Mouse (Mus musculus) inflammation-experienced regulatory T-cells, adult 6 months (primary cell): ENCODE data around the gene Kmt2c. TPM values are rescaled to one million over a fixed set of nuclear protein-coding genes. Genes with fewer than 3 reads are reported as not detected.

ENCODE experiments used
- ATAC-seq: one replicate; pipeline ENCODE4 v1.8.0; 2017
- polyA plus RNA-seq, 3 experiments: library from polyadenylated mRNA; unstranded; fragments of 100-300 nt; shearing (Covaris generic); gene quantifications; one replicate each; pipeline ENCODE4 v1.2.1; 2017

Kmt2c gene
- polyA plus RNA-seq, 3 experiments from 2014 or later = 16.8 to 34.9 (median 34.9) TPM

DNA sequence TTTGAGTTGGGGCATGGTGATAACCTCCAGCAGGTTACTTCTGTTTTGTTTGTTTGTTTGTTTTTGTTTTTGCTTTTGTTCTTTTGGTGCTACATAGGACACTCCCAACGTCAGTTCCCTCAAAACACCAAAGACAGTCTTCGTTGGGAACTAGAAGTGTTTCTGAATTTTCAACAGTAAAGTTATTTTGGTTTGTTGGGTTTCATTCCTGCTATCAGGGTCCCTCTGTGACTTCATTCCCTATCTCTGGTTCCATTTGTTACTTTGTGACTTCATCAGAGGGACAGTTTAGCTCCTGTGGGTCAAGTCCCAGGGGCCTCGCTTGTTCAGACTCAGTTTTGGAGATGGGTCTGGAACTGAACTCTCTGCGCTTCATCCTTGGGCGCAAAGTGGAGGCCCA is 17.2 kb upstream of the Kmt2c start, which contains the start of gene Cct8l1:
Gene Cct8l1 (plus strand): TSS at position 301 of the 400 bp plus-strand sequence.
- no peak for ATAC-seq

DNA sequence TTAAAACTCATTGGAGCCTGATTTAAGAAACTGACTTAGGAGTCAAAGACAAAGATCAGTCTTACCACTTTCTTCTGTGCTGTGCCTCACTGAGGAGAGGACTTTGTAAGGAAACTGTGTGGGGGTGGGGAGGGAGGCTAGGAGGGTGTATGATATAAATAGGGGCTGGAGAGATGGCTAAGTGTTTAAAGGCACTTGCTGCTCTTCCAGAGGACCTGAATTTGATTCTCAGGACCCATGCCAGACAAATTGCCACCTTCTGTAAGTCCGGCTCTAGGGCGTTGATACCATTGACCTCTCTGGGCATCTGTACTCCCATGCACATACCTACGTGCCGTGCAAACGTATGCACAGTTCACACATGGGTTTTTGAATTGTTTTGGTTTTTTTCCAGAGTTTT is 7.5 kb upstream of the Kmt2c start:
- no peak for ATAC-seq

GRCm38 (mm10) chr5:25500686-25501085 is 2.1 kb upstream of the Kmt2c start:
- ATAC-seq = no peak

- ATAC-seq = peak; percentile 69
Observed at GRCm38 (mm10) chr5:25499423-25500398, 1.1 kb upstream of the Kmt2c start.

GRCm38 (mm10) chr5:25498821-25499422 is 339 bp upstream of the Kmt2c start:
- peak; percentile 47 for ATAC-seq

- peak; percentile 1 for ATAC-seq
Observed at GRCm38 (mm10) chr5:25497720-25498345, 750 bp downstream of the Kmt2c start.

DNA sequence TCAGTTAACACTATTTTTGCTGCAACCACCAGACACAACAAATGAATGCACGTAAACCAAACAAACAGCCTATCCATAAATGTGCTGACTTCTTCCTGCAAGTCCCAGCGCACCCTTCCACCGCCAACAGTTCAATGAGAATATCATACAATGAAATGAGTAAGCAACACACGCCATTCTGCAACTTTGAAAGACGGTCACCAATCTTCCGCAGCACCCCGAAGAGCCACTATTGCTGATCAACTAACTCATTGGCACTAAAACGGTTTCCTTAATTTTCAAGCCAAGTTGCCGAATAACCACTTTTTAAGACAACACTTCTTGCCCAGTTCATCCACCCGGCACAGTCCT is 1.2 kb downstream of the Kmt2c start:
- no peak for ATAC-seq

DNA sequence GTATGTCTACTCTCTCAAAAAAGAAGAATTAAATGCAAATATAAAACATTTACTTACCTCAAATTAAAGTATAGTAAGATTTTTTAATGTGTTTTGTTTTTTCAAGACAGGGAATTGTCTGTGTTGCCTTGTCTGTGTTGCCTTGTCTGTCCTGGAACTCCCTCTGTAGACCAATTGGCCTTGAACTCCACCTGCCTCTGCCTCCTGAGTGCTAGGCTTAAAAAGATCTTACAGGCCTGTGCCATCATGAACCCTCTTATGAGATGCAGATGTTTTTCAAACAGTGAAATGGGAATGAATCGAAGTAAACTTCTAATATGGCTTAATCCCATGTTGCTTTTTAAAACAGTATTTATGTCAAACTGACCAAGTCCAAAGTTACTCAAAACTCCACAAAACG is 1.9 kb downstream of the Kmt2c start:
- ATAC-seq = no peak

DNA sequence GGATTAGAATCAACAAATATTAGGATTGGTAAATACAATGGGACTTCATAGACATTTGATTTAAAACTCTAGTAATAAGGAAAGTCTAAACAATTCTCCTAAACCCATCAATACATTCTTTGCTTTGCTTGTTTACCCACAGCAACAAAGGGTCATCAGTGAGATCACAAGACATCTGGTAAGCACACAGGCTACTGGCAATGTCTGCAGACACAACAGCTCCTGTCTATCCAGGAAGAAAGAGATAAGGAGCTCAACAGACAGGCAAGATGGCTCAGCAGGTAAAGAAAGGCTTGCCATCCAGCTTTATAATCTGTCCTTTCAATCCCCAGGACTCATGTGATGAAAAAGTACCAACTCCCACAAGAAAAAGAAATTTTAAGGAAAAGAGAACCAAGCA is 19.7 kb downstream of the Kmt2c start:
- ATAC-seq = no peak

- no peak for ATAC-seq
Observed at GRCm38 (mm10) chr5:25475789-25476188, 22.8 kb downstream of the Kmt2c start.

- ATAC-seq = no peak
Observed at GRCm38 (mm10) chr5:25472070-25472469, 26.5 kb downstream of the Kmt2c start.

GRCm38 (mm10) chr5:25461956-25462355 is 36.6 kb downstream of the Kmt2c start:
- no peak for ATAC-seq

DNA sequence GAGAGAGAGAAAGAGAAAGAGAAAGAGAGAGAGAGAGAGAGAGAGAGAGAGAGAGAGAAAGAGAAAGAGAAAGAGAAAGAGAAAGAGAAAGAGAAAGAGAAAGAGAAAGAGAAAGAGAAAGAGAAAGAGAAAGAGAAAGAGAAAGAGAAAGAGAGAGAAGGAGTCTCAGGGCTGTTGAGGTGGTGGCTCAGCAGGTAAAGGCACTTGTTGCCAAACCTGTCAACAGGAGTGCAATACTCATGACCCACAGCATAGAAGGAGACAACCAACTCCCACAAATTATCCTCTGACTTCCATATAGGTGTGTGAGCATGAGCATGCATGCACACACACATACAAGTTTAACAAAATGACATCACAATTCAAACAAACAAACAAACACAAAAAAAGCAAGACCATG is 43.2 kb downstream of the Kmt2c start:
- peak; percentile 61 for ATAC-seq

GRCm38 (mm10) chr5:25452691-25453090 is 45.9 kb downstream of the Kmt2c start:
- no peak for ATAC-seq

DNA sequence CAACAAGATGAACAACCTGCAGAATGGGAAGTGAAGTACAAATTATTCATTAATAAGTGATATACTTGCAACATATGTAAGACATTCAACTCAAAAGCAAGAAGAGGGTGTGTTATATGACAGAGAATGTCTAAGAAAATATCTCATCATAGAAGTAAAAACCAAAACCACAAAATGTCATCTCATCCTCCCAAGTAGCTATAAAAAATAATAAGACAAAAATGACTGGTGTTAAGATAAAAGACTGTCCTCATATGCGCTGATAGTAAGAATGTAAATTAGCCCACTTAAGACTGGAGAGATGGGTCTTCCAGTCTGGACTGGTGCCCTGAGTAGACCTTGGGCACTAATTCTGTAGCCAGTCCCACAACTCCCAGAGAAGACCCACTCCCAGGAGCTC is 61.1 kb downstream of the Kmt2c start:
- ATAC-seq = no peak

DNA sequence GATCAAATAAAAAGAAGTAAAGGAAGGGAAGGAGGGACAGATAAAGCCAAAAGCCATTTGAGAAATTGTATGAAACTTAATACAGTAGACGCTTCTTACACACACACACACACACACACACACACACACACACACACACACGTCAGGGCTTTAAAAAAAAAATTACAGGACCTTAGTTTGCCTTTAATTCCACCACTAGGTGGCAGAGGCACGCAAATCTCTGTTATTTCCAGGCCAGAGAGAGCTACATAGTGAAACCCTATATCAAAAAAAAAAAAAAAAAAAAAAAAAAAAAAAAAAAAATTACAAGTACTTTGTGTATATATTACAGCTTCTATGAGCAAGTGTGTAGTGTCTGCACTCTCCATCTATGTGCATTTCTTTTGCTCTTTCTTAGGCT is 62.5 kb downstream of the Kmt2c start:
- peak; percentile 97 for ATAC-seq

GRCm38 (mm10) chr5:25422576-25422975 is 76.0 kb downstream of the Kmt2c start:
- ATAC-seq = no peak

DNA sequence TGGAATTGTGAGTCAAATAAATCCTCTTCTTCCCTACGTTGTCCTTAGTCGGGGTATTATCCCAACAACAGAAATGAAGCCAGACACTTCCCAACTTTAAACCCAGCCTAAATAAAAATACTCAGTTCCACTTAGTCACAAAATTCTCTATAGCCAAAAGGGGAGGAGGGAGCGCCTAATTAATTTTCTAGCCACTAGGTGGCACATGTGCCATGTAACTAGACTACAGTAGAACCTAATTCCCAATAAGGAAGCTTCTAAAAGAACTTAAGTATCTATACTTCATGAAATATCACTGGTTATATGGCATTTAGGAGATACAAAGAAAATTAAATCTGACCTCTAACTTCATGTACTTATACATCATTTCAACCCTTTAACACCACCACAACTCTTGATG is 78.0 kb downstream of the Kmt2c start:
- ATAC-seq = peak; percentile 74

DNA sequence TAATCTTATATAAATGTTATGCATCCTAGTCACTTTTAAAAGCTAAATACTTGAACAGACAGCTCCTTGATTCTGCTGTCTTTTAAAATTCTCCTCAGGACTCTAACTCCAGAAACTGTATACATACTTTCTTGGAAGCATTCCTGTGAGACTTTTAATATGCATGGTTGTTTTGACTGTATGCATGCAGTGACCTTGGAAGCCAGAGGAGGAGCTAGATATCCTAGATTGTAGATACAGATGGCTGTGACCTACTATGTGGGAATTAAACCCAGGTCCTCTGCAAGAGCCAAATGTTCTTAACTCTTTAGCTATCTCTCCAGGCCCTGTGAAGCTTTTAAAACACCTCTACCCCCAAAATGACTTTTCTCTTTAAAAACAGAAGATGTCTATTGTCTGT is 83.2 kb downstream of the Kmt2c start:
- ATAC-seq = no peak

- no peak for ATAC-seq
Observed at GRCm38 (mm10) chr5:25396727-25397126, 101.9 kb downstream of the Kmt2c start.

GRCm38 (mm10) chr5:25392655-25393054 is 105.9 kb downstream of the Kmt2c start:
- ATAC-seq = peak; percentile 35

DNA sequence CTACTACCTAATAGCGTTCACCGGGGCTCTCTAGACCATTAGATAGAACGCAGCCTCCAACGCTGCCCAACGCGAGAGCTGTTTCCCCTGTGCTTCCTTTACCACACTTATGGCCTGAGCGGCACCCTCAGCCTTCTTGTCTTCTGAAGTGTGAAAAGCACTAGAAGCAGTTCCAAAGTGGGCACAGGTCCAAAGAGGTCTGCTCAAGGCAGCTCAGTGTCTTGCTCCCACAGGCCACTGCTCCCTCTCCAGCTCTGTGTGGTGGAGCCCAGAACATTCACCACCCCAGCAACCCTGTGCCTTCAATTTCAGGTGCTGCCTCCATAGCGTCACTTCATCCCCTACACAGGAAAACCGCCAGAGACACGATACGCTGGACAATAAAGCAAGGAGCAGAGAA is 115.0 kb downstream of the Kmt2c start:
- no peak for ATAC-seq

GRCm38 (mm10) chr5:25379188-25379587 is 119.4 kb downstream of the Kmt2c start:
- ATAC-seq = no peak

DNA sequence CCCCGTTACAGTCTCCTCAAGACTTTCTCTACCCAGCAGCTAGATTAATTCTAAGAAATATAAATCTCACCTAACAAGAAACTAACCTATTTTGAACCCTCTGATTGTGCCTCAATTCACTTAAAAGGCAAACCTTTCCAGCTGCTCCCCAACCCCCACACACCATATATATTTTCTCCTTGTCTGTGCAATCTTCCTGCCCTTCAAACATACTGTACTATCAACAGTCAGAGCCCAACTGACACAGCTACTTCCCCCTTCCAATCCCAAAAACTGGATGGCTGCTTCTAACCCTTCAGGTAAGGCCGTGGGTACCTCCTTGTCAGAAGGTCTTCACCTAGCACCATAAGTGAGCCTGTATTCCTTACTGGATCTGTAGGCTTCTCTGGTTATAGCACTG is 130.2 kb downstream of the Kmt2c start:
- no peak for ATAC-seq
